In the genomic region with DNA sequence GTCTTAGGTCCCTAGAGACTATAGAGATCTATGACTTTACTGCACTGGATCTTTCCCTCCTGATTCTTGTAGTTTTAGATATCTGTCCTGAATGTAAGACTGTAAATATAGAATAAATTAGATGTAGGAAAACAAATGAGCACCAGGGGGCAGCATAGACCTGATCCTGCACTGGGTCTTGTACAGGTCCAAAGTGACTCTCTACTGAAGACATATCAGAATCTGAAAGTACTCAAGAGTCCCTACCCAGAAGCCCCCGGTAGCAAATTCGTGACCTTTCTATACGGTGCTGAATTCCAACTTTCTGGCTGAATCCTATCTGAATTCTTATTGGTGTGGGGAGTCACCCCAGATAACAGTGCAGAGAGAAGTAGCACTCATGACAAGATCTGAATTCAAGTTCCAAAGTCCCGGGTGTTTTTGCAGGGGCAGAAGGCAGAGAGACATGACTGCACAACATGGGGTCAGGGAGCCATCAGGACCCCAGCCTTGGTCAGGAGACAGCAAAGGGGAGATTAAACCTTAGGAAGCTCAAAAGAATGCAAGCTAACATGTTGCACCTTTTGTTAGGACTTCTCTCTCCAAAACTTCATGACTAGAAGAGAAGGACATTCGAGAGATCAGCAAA, we compare ENCODE assay signal across 8 mouse cellular contexts.
A peak's percentile ranks its signal among the peaks of the same experiment; 100 is the strongest.
DNase-seq lines count a peak whose midpoint lies in the region; ATAC-seq lines count a peak whose summit lies in the region.

No protein-coding gene starts in this region.

- 60% methylated on average over 5 of the region's 5 CpGs for WGBS in intestine, embryonic 15.5 days
- 54% methylated on average over 5 of the region's 5 CpGs for WGBS in limb, embryonic 13.5 days

- H3K9ac ChIP-seq in intestine, embryonic 15.5 days, result no peak overlapping the region
- no peak overlapping the region for H3K9ac ChIP-seq in limb, embryonic 13.5 days

- no peaks in the 10 kb centered on the region for H3K27me3 ChIP-seq in intestine, embryonic 15.5 days (replicated peaks)
- H3K27me3 ChIP-seq in limb, embryonic 13.5 days, result 0 out of 2 replicates have a peak, but pooled peaks cover 10% of the 10 kb centered on the region

- peak; percentile 64 to 69 for DNase-seq in B cell, adult 2 months
- peak; percentile 49 for DNase-seq in MEL-GATA-1-ER (ENCODE audit: extremely low read depth, low read depth)
- peak; percentile 48 for DNase-seq in cerebellum, adult 9-11 months
- peak; percentile 33 to 42 for DNase-seq in frontal cortex, postnatal 10 days (ENCODE audit: low spot score in 2 of 2)
- DNase-seq in natural killer cell, adult 2 months (ENCODE audit: low spot score in 2 of 2), result peak; percentile 26 to 42

- peak; percentile 67 for ATAC-seq in intestine, embryonic 15.5 days
- peak; percentile 59; the same call in 1 of the 2 replicates for ATAC-seq in limb, embryonic 13.5 days (ENCODE audit: low FRiP score, low read depth)
- no peak for ATAC-seq in erythroid progenitor cell, adult 5-6 weeks (replicated peaks; ENCODE audit: low FRiP score, poor library complexity, severe bottlenecking)

- no peaks in the 10 kb centered on the region for H3K36me3 ChIP-seq in intestine, embryonic 15.5 days
- H3K36me3 ChIP-seq in limb, embryonic 13.5 days, result no peaks in the 10 kb centered on the region

- H3K4me1 ChIP-seq in intestine, embryonic 15.5 days (replicated peaks), result no peaks in the 10 kb centered on the region
- H3K4me1 ChIP-seq in limb, embryonic 13.5 days, result no peaks in the 10 kb centered on the region

- H3K4me3 ChIP-seq in intestine, embryonic 15.5 days (replicated peaks), result no peak overlapping the region
- H3K4me3 ChIP-seq in limb, embryonic 13.5 days, result no peak overlapping the region

- H3K27ac ChIP-seq in intestine, embryonic 15.5 days, result no peak overlapping the region
- H3K27ac ChIP-seq in limb, embryonic 13.5 days, result no peak overlapping the region

- no peaks in the 10 kb centered on the region for H3K9me3 ChIP-seq in intestine, embryonic 15.5 days
- no peaks in the 10 kb centered on the region for H3K9me3 ChIP-seq in limb, embryonic 13.5 days

- no peak overlapping the region for H3K4me2 ChIP-seq in intestine, embryonic 15.5 days (replicated peaks)
- no peak overlapping the region; the same call in 1 of the 2 replicates for H3K4me2 ChIP-seq in limb, embryonic 13.5 days (replicated peaks)
